Mouse (Mus musculus) heart, embryonic 12.5 days (tissue): ENCODE results near the gene Slc28a2. TPM values are rescaled to one million over a fixed set of nuclear protein-coding genes. Genes with fewer than 3 reads are reported as not detected.
A peak's percentile ranks its signal among the peaks of the same experiment; 100 is the strongest.
"Not testable (repeated sequence)": the region's sequence is repeated elsewhere in the genome, so short reads cannot be mapped to it uniquely, and the experiment has no call there.

Source experiments
- ATAC-seq: fragments of 200-750 bp; cut with Nextera tagmentation; 2 replicates; pipeline ENCODE4 v1.8.0; 2017; ENCODE audit warnings: moderate TSS enrichment, moderate library complexity; ENCODE audit not compliant: insufficient number of reproducible peaks, low FRiP score
- H3K27ac ChIP-seq: fragments of 300-500 bp; sonication (generic); 2 replicates; pipeline ENCODE4 v1.5.1; 2016; ENCODE audit warnings: mild to moderate bottlenecking, moderate library complexity; ENCODE audit not compliant: poor library complexity, severe bottlenecking
- H3K27me3 ChIP-seq: fragments of 300-500 bp; sonication (generic); replicated peaks from 2 replicates; pipeline ENCODE4 v1.6.1; 2016; ENCODE audit warnings: mild to moderate bottlenecking, moderate library complexity
- H3K36me3 ChIP-seq: fragments of 300-500 bp; sonication (generic); 2 replicates; pipeline ENCODE4 v1.6.1; 2016; ENCODE audit warnings: mild to moderate bottlenecking, moderate library complexity
- H3K4me1 ChIP-seq: fragments of 300-500 bp; sonication (generic); replicated peaks from 2 replicates; pipeline ENCODE4 v1.6.1; 2016; ENCODE audit warnings: mild to moderate bottlenecking
- H3K4me2 ChIP-seq: fragments of 300-500 bp; sonication (generic); 2 replicates; pipeline ENCODE4 v1.6.1; 2016; ENCODE audit warnings: mild to moderate bottlenecking, moderate library complexity
- H3K4me3 ChIP-seq: fragments of 300-500 bp; sonication (generic); 2 replicates; pipeline ENCODE4 v1.5.1; 2016; ENCODE audit warnings: mild to moderate bottlenecking
- H3K9ac ChIP-seq: fragments of 300-500 bp; sonication (generic); 2 replicates; pipeline ENCODE4 v1.6.1; 2016; ENCODE audit warnings: mild to moderate bottlenecking, moderate library complexity
- H3K9me3 ChIP-seq: fragments of 300-500 bp; sonication (generic); replicated peaks from 2 replicates; pipeline ENCODE4 v1.6.1; 2016; ENCODE audit warnings: mild to moderate bottlenecking, moderate library complexity
- WGBS: fragments of 180-500 bp; shearing (Covaris S2); methylation state at CpG from one replicate; pipeline ENCODE4 v1.1.7; 2016; 5-methylcytosine and 5-hydroxymethylcytosine counted together
- polyA plus RNA-seq: library from polyadenylated mRNA; unstranded; fragments of >200 nt; fragmentation: Nextera tagmentation; extraction: Ambion mirVana; gene quantifications from 2 replicates; pipeline ENCODE4 v1.2.1, GENCODE M21; 2016

The Slc28a2 gene
- polyA plus RNA-seq, 1 experiment from 2014 or later, result 0.24 TPM

DNA sequence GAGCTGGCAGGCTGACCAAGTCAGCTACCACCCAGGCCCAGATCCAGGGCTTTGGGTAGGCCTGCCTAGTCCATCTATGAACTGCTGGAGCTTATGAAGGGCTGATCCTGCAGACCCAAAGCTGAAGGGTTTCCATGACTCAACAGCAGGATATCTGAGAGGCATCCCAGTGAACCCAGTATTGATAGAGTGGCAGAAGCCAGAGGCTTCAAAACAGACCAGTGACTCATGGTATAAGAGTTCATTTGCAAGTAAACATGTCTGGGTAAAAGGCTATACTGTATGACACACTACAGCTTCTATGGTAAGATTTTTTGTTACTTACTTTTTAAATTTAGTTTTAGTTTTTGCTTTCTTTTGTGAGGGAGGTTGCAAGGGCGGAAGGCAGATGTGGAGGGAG is 30.1 kb upstream of the Slc28a2 start:
- WGBS, result 81% methylated on average over 1 of the region's 1 CpGs
- H3K36me3 ChIP-seq, result no peaks in the 10 kb centered on the region
- ATAC-seq, result no peak
- no peaks in the 10 kb centered on the region for H3K27me3 ChIP-seq
- H3K4me3 ChIP-seq, result no peak overlapping the region
- no peaks in the 10 kb centered on the region for H3K4me1 ChIP-seq
- H3K9ac ChIP-seq, result no peak overlapping the region
- no peaks in the 10 kb centered on the region for H3K9me3 ChIP-seq
- H3K4me2 ChIP-seq, result no peak overlapping the region
- H3K27ac ChIP-seq, result no peak overlapping the region

DNA sequence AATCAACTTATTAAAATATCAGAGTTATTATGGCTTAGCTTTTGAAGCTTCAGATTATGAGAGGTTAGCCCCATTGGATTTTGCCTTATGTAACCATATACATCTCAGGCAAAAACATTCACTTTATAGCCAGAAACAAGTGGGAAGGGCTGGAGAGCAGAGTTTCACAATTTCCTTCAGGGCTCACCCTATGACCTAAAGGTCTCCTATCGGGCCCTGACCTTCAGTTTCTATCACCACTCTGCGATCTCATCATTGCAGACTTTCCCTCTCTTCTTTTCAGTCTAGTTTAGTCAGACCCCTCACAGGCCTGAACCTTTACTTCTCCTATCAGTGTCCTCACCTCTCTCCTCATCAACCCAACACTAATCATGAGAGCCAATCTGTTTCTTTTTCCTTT is 18.7 kb upstream of the Slc28a2 start:
- no peak overlapping the region for H3K4me3 ChIP-seq
- ATAC-seq, result no peak
- H3K4me2 ChIP-seq, result no peak overlapping the region
- H3K27me3 ChIP-seq, result no peaks in the 10 kb centered on the region
- H3K9ac ChIP-seq, result no peak overlapping the region
- H3K36me3 ChIP-seq, result no peaks in the 10 kb centered on the region
- no peak overlapping the region for H3K27ac ChIP-seq
- no peaks in the 10 kb centered on the region for H3K9me3 ChIP-seq
- no peaks in the 10 kb centered on the region for H3K4me1 ChIP-seq
- WGBS, result 78% methylated on average over 2 of the region's 2 CpGs

DNA sequence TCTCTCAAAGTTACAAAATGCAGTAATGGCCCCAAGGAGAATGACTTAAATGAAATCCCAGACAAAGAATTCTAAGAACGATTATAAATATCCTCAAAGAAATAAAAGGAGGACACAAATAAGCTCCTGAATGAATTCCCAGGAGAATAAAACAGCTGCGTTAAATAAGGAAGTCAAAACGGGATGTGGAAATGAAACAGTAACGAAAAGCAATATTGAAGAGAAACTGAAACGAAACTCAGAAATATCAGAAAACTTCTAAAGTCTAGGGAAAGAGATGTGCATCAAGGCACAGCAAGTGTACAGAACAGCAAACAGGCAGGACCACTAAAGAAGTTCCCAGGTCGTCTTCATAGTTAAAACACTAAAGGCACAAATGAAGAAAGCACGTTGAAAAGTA is 17.3 kb upstream of the Slc28a2 start:
- H3K4me1 ChIP-seq, result no peaks in the 10 kb centered on the region
- no peaks in the 10 kb centered on the region for H3K36me3 ChIP-seq
- ATAC-seq, result no peak
- no peak overlapping the region for H3K9ac ChIP-seq
- WGBS, result 77% methylated on average over 7 of the region's 7 CpGs
- H3K9me3 ChIP-seq, result no peaks in the 10 kb centered on the region
- no peak overlapping the region for H3K4me2 ChIP-seq
- H3K27me3 ChIP-seq, result no peaks in the 10 kb centered on the region
- no peak overlapping the region for H3K27ac ChIP-seq
- H3K4me3 ChIP-seq, result no peak overlapping the region

DNA sequence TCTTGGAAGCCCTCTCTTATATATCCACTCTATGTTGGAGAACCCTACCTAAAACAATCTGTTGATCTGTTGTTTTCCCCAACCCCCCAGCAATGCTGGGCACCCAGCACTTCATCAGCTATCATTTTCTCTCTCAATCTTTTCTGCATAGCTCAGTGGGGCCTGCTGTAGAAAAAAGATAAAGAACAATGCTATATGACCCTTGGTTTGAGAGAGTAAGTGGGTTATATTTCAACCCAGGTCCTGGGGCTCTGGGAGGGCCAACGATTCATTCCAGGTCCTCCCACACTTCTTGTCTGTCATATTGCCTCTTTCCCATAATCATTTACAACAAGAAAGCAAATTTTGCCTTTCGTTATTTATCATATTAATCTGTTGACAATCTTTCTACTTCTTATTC is 368 bp downstream of the Slc28a2 start:
- WGBS, result 72% methylated on average over 2 of the region's 2 CpGs
- not testable (repeated sequence) for H3K4me2 ChIP-seq, H3K27me3 ChIP-seq, ATAC-seq, H3K4me3 ChIP-seq, H3K9me3 ChIP-seq, H3K36me3 ChIP-seq, H3K9ac ChIP-seq, H3K4me1 ChIP-seq, H3K27ac ChIP-seq

DNA sequence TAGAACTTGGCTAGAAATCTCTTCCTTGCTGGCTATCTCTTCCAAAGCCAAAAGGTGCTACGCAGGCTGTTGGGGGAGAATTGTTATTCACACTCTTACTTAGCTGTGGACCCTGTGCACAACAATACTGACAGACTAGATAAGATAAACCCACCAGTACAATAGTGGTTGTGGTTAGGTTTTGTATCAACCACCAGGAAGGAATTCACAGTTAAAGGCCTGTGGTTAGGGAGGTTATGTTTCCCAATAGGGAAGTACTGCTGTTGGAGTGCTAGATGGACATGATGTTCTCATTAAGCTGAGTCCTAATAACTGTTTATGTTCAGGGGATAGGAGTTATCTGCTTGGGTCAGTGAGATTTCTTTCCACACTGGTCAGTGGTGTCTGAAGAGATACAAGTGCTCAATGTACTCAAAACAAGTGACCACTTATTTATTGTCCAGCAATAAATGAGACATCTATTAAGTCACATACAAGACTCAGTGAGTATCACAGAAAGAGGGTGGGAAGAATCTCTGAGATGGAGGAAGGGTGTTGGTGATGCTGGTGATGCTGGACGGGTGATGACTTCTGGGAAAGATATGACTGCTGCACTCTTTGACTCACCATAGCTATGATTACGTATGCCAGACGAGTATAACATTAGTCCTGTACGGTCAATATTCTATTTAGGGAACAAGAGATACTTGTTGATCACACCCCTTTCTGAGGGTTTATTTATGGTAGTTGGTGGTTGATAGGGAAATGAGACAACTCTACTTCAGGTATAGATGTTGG is 12.6 kb downstream of the Slc28a2 start:
- H3K4me1 ChIP-seq, H3K36me3 ChIP-seq, ATAC-seq, H3K27me3 ChIP-seq, H3K4me2 ChIP-seq, H3K9ac ChIP-seq, H3K9me3 ChIP-seq, H3K27ac ChIP-seq, H3K4me3 ChIP-seq: not testable (repeated sequence)
- WGBS, result 66% methylated on average over 5 of the region's 5 CpGs

DNA sequence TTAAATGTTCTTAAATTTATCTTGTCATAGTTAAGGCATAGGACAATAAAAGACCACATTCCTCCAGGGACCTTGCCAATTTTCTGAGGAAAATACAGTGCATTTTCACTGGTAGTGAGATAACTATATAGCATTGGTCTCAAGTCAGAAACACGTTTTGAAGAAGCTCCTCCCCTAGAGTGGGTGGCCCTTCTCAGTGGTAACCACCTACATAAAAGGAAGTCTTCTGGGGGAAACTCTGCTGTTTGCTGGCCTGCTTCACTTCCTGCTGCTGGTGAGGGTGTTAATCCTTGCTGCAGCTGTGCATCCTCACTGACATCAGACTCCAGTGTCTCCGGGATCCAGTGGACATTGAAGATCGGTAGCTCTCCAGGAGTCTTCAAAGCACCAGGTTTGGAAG is 14.2 kb downstream of the Slc28a2 start:
- H3K4me2 ChIP-seq, H3K36me3 ChIP-seq, H3K9ac ChIP-seq, H3K27me3 ChIP-seq, H3K27ac ChIP-seq, H3K4me3 ChIP-seq, H3K9me3 ChIP-seq, ATAC-seq, H3K4me1 ChIP-seq: not testable (repeated sequence)
- WGBS, result 38% methylated on average over 3 of the region's 3 CpGs

DNA sequence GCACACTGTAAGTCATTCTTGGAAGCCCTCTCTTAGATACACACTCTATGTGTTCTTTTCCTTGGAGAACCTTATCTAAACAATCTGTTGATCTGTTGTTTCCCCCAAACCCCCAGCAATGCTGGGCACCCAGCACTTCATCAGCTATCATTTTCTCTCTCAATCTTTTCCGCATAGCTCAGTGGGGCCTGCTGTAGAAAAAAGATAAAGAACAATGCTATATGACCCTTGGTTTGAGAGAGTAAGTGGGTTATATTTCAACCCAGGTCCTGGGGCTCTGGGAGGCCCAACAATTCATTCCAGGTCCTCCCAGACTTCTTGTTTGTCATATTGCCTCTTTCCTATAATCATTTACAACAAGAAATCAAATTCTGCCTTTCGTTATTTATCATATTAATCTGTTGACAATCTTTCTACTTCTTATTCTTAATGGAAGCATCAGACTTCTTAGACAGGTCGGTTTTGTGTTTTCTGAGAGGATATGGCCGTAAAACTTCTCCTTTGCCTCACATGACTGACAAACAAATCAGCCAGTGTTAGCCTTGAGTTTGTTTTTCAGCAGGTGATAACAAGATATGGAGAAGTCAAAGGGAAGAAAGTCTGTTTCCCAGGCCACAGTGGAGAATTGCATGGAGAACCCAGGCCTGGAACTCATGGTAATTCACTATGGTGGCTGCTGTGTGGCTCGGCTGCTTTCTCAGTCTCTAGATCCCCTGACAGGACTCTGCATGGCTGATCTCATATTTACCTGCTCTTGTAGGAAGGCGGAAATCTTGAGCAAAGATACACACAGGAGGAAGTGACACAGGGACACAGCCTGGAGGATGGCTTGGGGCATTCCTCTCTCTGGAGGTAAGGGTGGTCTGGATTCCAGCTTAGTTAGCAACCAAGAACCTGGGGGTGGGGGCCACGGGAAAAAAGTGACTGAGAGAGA is 15.0 kb downstream of the Slc28a2 start:
- 69% methylated on average over 7 of the region's 7 CpGs for WGBS
- ATAC-seq, result no peak
- Histone ChIP-seq H3K9me3 (no peaks in the 10 kb centered on the region), H3K4me1 (no peaks in the 10 kb centered on the region), H3K36me3 (no peaks in the 10 kb centered on the region), H3K27ac (no peak overlapping the region), H3K4me3 (no peak overlapping the region), H3K4me2 (no peak overlapping the region), H3K9ac (no peak overlapping the region), H3K27me3 (no peaks in the 10 kb centered on the region)

DNA sequence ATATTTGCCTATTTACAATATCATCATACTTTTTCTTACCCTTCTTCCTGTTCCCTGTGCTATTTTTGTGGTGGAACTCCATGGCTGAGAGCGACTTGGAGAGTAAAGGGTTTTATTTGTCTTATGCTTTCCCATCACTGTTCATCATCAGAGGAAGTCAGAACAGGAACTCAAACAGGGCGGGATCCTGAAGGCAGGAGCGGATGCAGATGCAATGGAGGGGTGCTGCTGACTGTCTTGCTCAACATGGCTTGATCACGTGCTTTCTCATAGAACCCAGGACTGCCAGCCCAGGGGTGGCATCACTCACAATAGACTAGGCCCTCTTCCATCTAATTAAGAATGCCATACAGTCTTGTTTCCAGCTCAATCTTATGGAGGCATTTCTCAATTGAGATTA is 24.1 kb downstream of the Slc28a2 start:
- H3K4me2 ChIP-seq, result no peak overlapping the region
- no peaks in the 10 kb centered on the region for H3K36me3 ChIP-seq
- H3K9me3 ChIP-seq, result peaks cover 3% of the 10 kb centered on the region; the same call in 1 of the 2 replicates
- H3K9ac ChIP-seq, result no peak overlapping the region
- no peaks in the 10 kb centered on the region for H3K27me3 ChIP-seq
- no peak for ATAC-seq
- 84% methylated on average over 4 of the region's 4 CpGs for WGBS
- H3K4me1 ChIP-seq, result no peaks in the 10 kb centered on the region
- H3K4me3 ChIP-seq, result no peak overlapping the region
- no peak overlapping the region for H3K27ac ChIP-seq

DNA sequence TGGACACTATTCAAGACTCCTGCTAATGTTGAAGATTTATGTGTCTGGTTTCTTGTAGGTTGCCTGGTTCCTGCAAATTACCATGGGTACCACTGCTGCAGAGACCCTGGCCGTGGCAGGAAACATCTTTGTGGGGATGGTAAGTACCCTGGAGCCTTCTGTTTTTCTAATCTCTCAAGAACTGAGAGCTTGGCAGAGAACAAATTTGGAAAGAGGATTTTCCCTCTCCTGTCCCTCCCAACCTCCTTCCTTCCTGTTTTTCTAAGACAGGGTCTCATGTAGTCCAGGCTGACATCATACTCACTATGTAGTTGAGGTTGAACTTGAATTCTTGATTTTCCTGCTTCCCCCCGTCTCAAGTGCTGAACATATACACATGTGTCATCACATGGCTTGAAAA is 26.1 kb downstream of the Slc28a2 start:
- Histone ChIP-seq H3K27ac (no peak overlapping the region), H3K4me3 (no peak overlapping the region), H3K36me3 (no peaks in the 10 kb centered on the region), H3K4me2 (no peak overlapping the region), H3K4me1 (no peaks in the 10 kb centered on the region), H3K9me3 (peaks cover 3% of the 10 kb centered on the region; the same call in 1 of the 2 replicates), H3K27me3 (no peaks in the 10 kb centered on the region), H3K9ac (no peak overlapping the region)
- 44% methylated on average over 2 of the region's 2 CpGs for WGBS
- no peak for ATAC-seq

DNA sequence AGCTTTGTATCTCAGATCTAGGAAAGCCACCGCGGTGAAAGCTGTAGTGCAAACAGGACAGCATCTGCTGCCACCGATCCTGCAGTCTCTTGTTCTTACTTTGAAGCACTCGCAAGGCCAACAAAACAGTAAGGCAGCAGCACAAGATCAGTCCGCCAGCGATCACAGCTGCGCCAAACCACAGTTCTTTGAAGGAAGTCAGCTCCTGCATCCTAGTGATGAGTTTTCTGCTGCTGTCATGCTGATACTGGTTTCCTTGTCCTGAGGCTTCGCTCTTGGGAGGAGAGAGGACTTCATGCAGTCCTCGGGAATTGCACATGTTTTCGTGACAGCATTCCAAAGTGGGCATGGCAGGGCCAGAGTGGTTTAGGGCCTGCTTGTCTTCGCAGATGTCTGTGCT is 40.6 kb downstream of the Slc28a2 start:
- H3K4me3 ChIP-seq, result peak overlapping the region; percentile 57

DNA sequence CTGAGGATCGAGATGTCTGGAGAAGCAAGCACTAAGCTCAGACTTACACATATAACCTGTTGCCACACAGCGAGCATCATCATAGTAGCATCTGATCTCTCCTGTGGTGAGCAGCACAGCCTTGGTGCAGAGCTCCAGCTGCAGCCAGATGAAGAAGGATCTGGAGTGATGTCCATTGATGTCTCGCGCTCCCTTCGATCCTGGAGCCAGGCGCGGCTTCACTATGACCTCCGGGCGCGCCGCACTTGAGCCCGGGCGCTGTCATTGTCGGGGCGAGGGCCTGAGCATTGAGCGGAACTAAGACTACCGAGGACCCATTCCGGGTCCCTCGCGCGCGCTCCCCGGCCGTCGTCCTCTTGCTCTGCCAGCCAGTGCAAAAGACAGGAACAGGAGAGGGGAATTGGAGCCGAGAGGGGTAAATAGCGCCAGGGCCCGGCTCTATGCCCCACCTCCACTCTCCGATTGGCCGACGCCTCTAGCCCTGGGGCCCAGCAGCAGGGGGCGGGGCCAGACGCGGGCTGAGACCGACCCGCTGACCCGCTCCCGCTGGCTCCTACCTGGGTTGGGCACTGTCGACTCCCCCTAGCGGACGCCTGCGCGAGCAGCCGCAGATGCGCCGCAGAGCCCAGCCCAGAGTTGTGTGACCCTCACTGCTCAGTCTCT is 41.2 kb downstream of the Slc28a2 start:
- Histone ChIP-seq H3K36me3 (no peaks in the 10 kb centered on the region), H3K9ac (peak overlapping the region; percentile 72), H3K4me3 (peak overlapping the region; percentile 57), H3K9me3 (no peaks in the 10 kb centered on the region), H3K27me3 (no peaks in the 10 kb centered on the region), H3K4me1 (peaks cover 6% of the 10 kb centered on the region), H3K27ac (no peak overlapping the region), H3K4me2 (peak overlapping the region; percentile 91)
- ATAC-seq, result peak; percentile 100
- WGBS, result 1% methylated on average over 44 of the region's 46 CpGs

More for the DNA sequence above, 40.6 kb downstream of the Slc28a2 start:
- Histone ChIP-seq H3K4me2 (peak overlapping the region; percentile 91), H3K9ac (peak overlapping the region; percentile 72), H3K9me3 (no peaks in the 10 kb centered on the region), H3K4me1 (peaks cover 6% of the 10 kb centered on the region), H3K27me3 (no peaks in the 10 kb centered on the region), H3K36me3 (no peaks in the 10 kb centered on the region), H3K27ac (no peak overlapping the region)
- ATAC-seq, result no peak
- 29% methylated on average over 11 of the region's 11 CpGs for WGBS
